Mouse (Mus musculus): ENCODE results near the gene Fabp6.

DNA sequence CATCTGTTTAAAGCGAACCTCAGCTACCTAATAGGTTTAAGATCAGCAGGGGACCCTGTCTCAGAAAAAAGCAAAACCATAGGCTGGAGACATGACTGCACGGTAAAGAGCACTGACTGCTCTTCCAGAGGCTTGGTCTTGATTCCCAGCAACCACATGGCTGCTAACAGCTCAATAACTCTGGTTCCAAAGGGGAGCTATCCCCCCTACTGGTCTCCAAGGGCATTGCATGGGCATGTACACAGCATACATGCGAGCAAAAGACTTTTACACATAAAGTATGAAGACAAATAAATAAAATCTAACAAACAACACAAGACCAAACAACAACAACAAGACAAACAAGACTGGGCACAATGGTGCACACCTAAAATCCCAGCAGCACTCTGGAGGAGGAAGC lies 43.9 kb upstream of the Fabp6 start:
- TF ChIP-seq ZNF384 (IDR thresholded peaks at IDR 0.05; ENCODE audit: low read depth, low read length) = no peak
- TF ChIP-seq HCFC1 (IDR thresholded peaks at IDR 0.05; ENCODE audit: borderline replicate concordance, insufficient read depth, low read length) = no peak
- no peak for TF ChIP-seq ZC3H11A (IDR thresholded peaks at IDR 0.05; ENCODE audit: borderline replicate concordance, low read depth, low read length)

Data from ES-E14 (cell line).